Mouse (Mus musculus): ENCODE data around the gene Clptm1. TPM values are rescaled to one million over a fixed set of nuclear protein-coding genes. Genes with fewer than 3 reads are reported as not detected.
A peak's percentile ranks its signal among the peaks of the same experiment; 100 is the strongest.
"Not testable (repeated sequence)": the region's sequence is repeated elsewhere in the genome, so short reads cannot be mapped to it uniquely, and the experiment has no call there.

Clptm1 gene
- total RNA-seq, 2 experiments from 2014 or later, result 144 to 151 TPM

DNA sequence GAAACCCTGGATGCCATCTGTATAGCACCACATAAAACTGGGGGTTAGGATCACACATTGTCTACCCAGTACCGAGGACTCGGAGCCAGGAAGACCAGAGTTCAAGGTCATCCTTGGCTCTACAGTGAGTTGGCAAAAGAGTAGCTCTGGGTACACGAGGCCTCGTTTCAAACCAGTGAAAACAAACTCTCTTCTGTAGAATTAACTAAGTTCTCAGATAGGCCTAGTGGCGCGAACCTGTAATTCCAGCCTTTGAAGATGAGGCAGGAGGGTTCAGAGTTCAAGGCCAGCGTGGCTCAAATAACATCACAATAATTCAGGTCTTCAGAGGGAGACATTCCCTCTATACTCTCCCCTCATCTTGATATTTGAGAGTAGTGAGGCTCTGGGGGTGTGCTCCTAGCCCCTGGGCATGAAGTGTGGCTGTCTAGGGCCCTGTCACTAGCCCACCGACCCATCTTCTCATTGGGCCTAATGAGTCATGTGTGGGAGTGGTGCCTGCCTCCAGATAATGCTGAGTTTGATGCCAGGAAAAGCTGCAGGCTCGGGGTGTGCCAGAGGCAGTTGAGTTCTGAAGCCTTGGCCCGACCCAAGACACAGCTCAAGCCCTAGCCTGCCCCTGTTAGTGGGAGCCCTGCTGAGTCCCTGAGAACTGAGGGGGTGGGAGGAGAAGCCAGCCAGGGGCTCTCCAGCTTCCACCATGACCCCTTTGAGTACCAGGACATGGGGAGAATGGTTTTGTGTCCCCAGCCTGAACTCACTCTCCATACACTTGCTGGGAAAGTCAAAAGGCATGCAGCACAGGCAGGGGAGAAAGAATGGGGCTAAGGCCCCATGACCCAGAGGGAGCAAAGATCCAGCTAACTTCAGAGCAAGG lies 29.7 kb upstream of the Clptm1 start:
- intact Hi-C loops (cut with DNase I), result no loop called here
- no peak for DNase-seq (ENCODE audit: low spot score in 2 of 2)

DNA sequence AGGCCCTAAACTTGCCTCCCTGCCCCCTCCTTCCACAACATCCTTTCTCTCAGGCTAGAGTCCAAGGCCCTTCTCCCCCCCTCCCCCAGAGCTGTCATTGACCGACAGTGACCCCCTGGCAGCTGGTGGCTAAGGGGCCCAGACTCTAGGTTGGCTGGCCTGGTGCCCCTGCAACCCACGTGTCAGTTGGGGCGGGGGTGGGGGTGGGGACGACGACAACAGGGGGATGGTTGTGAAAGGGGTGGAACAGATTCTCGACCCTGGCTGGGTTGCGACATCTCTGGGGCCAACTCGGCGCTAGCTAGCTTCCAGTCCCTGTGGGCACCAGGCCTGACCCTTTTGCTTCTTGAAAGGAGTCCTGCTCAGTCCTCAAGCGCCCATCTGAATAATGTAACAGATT lies 28.6 kb upstream of the Clptm1 start:
- intact Hi-C loops (cut with DNase I), result no loop called here
- DNase-seq (ENCODE audit: low spot score in 2 of 2), result peak in 1 of 2 experiments; percentile 60

DNA sequence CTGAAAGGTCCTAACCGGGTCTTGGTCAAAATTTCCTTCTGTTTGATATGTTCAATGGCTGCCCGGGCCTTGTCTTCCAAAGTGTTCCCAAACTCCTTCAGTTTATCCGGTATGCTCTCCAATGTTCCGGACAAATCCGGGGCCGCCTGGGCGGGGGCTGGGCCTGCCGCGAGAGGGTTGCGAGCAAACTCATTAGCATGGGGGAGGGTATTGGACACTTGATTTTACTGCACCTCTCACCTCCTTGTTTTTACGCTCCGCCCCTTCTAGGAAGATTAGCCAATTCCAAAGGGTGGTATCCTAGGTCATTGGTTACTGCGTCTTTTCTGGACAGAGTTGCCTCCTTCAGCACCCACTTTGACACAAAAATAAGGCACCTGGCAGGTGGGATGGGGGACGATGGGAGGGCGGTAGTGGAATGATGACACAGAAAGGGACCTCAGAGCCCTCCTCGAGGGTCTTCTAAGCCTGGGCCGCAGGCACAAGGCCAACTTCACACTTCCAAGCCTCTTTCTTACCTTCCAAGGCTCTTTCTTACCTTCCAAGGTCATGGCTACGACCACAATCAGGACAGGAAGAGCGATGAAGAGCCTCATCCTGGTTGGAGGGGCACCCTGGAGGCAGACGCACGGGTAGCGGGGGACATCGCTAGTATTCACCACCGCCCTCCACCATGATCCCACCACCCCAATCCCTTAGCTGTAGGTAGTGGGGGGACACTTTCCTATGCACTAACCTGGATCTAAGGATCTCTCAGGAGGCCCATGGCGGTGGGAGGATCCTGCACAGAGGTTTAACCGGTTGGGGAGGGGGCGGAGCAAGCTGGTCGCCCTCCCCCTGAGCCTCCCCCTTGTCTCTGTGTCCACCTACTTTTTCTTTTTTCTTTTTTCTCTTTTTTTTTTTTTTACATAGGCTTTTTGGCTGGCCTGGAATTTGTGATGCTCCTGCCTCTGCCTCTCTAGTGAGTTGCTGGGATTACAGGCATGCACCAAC lies 27.3 kb upstream of the Clptm1 start, which contains the start of gene Apoc1:
Gene Apoc1 (minus strand): TSS at position 788 of the 993 bp plus-strand sequence.
- no peak for DNase-seq (ENCODE audit: low spot score in 2 of 2)
- intact Hi-C loops (cut with DNase I), result no loop called here

DNA sequence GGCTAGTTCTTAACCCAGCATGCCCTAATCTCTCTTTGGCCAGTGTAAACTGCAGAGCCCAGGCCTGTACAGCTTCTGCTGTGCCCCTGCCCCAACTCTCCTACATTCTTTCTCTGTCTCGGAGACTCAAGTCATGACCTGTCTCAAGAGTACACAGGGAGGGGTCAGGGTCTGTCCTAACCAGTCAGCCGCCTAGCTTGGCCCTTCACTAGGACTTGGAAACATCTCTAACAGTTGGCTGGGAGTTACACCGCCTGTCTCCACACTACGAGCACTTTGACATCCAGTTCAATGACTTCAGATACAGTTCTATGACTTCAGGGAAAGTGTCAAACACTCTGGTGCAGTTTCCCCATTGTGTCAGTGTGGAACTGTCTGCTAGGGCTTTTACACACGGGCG lies 26.6 kb upstream of the Clptm1 start:
- no peak for DNase-seq (ENCODE audit: low spot score in 2 of 2)
- intact Hi-C loops (cut with DNase I), result no loop called here

DNA sequence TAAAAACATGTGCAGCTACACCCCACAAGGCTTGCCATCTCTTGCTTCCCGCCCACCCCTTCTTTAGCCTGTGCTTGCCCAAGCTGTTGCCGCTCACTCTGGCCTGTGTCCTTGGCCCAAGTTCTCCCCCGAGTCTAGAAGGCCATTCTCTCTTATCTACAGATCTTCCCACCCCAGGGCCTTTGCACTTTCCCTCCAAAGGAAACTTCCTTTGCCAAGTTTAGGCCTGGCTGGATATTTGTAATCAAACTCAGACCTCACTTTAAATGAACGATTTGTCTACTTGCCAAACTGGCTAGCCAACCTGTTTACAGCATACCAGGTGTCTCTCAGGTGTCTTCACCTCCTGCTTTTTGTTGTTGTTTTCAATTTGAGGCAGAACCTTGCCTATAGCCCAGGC lies 26.0 kb upstream of the Clptm1 start:
- intact Hi-C loops (cut with DNase I), result no loop called here
- no peak for DNase-seq (ENCODE audit: low spot score in 2 of 2)

DNA sequence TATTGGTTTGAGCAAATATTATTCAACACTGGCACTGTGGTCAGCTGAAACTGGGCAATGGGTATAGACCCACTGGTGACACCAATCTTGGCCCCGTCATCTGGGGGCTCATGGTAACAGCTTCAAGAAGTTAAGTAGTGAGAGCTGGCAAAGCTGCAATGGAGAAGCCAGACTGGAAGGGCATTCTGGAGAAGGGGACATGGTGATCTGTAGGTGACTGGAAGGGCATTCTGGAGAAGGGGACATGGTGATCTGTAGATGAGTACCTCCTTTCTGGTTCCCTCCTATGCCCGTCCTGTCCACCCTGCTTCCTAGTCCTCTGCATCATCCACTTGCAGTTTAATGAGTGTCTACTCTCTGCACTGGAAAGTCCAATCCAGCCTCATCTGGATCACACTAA lies 23.8 kb upstream of the Clptm1 start:
- intact Hi-C loops (cut with DNase I), result no loop called here
- DNase-seq (ENCODE audit: low spot score in 2 of 2), result no peak

DNA sequence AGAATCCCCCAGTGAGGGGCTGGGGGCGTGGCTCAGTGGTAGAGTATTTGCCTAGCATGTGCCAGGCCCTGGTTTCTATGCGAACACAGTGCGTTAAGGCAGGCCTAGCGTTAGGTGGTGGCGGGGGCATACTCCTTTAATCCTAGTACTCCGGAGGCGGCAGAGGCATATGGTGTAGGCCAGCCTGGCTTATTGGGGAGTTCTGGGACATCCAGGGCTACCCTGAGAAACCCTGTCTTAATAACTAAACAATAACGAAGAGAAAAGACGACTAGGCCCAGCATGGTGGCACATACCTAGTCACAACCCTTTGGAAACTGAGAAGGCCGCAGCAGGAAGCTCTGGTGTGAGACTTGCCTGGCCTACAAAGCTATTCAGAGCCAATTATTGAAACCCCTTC lies 23.3 kb upstream of the Clptm1 start:
- no peak for DNase-seq (ENCODE audit: low spot score in 2 of 2)
- intact Hi-C loops (cut with DNase I), result no loop called here

DNA sequence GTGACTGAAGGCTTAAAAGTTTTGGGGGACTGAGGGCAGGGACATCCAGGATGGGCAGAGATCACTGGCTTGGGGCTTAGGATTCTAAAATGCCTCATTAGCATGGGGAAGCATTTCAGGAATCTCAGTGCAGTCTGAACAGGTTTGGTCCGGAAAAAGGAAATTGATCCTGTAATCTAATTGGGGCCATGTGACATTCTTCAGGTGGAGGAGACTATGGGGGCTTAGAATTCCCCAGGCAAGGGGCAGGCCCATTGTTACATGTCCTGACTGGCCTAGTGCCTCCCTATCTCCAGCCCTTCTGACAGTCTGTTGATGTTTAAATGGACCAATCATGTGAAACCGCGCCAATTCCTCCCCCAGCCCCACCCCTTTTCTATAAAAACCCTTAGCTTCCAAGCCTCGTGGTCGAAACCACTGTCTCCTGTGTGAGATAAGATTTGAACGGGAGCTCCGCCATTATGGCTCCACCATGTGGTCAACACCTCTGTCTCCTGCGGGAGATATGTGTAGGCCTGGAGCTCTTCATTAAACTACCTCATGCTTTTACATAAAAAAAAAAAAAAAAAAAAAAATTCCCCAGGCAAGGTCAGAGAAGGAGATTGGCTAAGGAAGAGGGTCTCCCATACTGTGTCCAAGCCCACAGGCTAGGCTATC lies 22.2 kb upstream of the Clptm1 start:
- DNase-seq (ENCODE audit: low spot score in 2 of 2); intact Hi-C loops (cut with DNase I): not testable (repeated sequence)

DNA sequence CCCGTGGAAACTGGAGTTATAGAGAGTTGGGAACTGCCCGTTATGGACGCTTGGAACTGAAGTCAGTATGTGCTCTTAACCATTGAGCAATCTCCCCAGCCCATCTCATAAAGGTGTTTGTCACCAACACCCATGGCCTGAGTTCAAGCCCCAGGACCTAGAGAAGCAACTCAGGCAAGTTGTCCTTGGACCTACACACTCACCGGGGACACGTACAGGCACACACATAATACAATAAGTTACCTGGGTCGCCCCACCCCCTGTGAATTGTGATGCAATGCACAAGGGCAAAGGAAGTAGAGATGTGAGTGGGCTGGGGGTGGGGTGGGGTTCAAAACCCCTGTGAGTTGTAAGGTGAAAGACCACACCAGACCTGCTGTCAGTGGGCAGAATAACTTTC lies 21.7 kb upstream of the Clptm1 start:
- intact Hi-C loops (cut with DNase I), result no loop called here
- no peak for DNase-seq (ENCODE audit: low spot score in 2 of 2)

DNA sequence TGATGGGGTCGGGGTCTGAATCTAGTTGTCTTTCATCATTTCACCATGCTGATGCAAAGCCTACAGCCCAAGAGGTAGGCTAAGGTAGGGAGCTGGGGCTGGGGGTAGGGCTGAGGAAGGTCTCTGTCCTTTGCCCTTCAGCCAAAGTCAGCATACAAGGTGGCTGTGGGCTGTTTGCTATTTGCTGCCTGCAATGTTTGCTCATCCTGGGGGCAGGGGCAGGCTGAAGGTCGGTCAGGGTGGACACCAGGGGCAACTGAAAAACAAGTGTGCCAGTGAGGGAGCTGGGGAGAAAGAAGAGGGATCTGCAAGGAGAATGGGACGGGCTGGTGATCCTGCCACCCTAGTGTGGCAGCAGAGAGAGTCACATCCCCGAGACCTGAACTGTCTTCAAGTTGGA lies 20.5 kb upstream of the Clptm1 start:
- DNase-seq (ENCODE audit: low spot score in 2 of 2), result no peak
- intact Hi-C loops (cut with DNase I), result no loop called here

DNA sequence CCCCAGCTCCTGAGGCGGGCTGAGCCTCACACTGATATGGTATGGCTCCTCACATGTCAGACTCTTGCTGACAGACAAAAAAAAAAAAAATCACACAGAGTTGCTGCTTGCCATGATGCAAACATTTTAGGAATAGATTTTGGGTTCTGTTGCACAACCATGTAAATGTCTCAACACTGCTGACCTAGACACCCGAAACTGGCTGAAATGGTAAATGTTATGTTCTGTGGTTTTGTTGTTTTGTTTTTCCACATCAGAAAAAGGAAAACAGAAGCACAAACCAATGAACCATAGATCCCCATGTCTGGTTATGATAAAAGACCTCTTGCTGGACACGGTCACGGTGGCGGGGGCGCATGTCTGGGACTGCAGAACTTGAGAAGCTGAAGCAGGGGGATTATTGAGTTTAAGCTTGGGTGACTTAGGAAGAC lies 19.0 kb upstream of the Clptm1 start:
- DNase-seq (ENCODE audit: low spot score in 2 of 2), result no peak
- intact Hi-C loops (cut with DNase I), result no loop called here

DNA sequence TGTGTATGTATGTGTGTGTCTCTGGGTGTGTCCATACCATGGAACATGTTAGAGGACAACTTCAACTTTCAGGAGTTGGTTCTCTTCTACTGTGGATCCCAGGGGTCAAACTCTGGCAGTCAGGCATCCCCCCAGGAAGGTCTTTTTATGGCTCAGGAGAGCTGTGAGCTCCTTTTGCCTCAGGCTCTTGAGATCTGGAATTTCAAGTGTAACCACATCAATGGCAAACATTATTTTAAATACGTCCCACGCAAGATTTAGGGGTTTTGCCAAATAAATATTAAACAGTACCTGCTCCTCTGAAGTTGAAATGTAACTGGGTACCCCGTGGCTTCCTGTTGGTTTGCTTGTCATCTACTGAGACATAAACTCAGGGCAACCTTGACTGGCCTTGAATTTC lies 18.1 kb upstream of the Clptm1 start:
- no peak for DNase-seq (ENCODE audit: low spot score in 2 of 2)
- intact Hi-C loops (cut with DNase I), result no loop called here

DNA sequence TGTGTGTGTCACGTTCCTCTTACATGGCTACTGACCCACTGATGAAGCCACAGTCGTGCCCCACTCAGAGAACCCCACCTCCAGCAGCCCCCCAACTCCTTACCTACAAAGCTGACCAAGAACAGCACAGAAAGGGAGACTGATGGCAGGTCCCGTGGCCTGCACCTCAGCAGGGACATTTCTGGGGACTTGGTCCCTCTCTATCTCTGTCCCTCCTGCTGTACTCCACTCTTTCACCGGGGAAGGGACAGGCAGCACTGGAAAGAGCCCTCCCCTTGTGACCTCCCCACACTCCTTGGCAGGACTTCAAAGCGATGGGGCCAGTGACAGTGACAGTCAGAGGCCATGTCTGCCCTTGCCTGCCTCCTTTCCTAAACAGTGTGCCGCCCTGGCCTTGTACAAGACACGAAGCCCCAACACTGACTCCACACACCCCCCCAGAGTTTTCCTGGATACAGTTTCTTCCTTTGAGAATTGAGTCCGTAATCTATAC lies 16.4 kb upstream of the Clptm1 start, which contains the start of the genes Gm44805 and Apoc4:
Gene Gm44805 (minus strand): TSS at position 222 of the 493 bp plus-strand sequence.
Gene Apoc4 (minus strand): TSS at position 278 of the 493 bp plus-strand sequence.
- intact Hi-C loops (cut with DNase I), result no loop called here
- no peak for DNase-seq (ENCODE audit: low spot score in 2 of 2)

DNA sequence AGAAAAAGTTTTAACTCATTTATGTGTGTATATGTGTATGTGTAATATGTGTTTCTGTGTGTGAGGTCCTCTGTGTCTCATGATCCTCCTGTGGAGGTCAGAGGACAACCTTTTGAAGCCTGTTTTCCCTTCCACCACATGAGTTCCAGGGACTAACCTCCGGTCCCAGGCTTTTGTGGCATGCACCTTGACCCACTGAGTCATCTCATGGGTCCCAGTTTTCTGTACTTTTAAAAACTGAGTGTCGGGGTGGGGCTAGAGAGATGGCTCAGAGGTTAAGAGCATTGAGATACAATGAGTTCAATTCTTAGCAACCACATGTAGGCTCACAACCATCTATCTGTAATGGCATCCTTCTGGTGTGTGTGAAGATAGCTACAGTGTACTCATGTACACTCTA lies 15.9 kb upstream of the Clptm1 start:
- no peak for DNase-seq (ENCODE audit: low spot score in 2 of 2)
- intact Hi-C loops (cut with DNase I), result no loop called here

DNA sequence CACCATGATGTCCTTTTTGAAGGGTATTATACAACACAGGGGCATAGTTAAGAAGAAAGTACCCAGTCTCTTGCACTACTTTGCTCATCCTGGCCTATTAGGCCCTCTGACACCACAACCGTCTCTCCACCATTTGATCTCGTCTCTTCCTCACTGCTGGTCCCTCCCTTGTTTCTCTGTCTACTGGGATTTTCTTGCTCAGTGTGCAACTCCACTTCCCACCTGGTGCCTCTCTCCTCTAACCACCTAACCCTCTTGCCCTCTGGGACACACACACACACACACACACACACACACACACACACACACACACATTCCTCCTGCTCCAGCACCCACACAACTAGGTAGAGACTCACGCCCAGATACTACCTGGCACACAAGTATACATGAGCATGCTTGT lies 14.1 kb upstream of the Clptm1 start:
- intact Hi-C loops (cut with DNase I), result no loop called here
- no peak for DNase-seq (ENCODE audit: low spot score in 2 of 2)

DNA sequence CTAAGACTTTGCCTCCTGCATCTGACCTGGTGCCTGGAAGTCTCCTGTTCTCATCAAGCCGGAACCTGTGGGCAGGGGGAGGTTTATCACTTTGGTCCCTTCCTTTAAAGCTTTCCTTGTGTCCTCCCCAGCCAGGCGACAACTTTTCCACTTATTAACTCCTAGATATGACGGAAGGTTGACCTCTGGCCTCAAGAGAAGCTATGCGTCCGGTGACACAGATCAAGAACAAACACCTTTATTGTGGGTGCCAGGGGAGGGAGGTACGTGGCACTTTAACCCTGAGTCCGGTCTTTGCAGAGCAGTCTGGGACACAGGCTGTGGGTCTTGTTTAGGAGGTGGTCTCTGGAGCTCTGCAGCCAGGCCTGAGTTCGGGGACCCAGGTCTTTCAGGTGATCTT lies 13.0 kb upstream of the Clptm1 start, which contains the start of gene Apoc2:
Gene Apoc2 (minus strand): TSS at position 70 of the 400 bp plus-strand sequence.
- DNase-seq (ENCODE audit: low spot score in 2 of 2), result no peak
- intact Hi-C loops (cut with DNase I), result no loop called here

DNA sequence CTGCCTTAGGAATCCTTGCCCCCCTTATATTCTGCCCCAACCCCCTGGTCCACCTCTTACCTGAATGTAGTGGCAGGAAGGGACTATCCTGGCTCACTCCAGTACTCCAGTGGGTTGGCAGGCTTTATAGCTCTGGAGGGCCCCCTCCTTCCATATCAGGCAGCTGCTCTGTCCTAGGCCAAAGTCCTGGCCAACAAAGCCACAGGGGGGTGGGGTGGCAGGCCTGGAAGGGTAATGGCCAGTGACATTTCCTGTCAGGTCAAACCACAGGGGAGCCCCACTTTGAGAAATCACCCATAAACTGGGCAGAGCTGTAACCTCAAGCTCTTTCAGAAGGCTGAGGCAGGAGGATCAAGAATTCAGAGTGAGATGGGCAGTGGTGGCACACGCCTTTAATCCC lies 11.8 kb upstream of the Clptm1 start:
- intact Hi-C loops (cut with DNase I), result no loop called here
- no peak for DNase-seq (ENCODE audit: low spot score in 2 of 2)

DNA sequence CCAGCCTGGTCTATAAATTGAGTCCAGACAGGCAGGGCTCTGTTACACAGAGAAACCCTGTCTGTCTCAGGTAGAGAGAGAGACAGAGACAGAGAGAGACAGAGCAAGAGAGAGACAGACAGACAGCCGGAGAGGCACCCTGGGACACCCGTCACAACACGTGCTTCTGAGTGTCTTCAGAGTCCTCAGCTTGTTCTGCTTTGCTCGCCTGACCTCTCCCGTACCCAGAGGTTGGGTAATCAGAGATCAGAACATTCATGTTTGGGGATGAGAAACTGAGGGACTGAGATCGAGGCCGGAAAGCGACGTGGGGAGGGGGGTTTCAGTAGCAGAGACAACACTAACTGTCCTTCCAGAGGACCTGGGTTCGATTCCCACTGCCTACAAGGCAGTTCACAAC lies 11.0 kb upstream of the Clptm1 start:
- intact Hi-C loops (cut with DNase I), result no loop called here
- DNase-seq (ENCODE audit: low spot score in 2 of 2), result no peak

DNA sequence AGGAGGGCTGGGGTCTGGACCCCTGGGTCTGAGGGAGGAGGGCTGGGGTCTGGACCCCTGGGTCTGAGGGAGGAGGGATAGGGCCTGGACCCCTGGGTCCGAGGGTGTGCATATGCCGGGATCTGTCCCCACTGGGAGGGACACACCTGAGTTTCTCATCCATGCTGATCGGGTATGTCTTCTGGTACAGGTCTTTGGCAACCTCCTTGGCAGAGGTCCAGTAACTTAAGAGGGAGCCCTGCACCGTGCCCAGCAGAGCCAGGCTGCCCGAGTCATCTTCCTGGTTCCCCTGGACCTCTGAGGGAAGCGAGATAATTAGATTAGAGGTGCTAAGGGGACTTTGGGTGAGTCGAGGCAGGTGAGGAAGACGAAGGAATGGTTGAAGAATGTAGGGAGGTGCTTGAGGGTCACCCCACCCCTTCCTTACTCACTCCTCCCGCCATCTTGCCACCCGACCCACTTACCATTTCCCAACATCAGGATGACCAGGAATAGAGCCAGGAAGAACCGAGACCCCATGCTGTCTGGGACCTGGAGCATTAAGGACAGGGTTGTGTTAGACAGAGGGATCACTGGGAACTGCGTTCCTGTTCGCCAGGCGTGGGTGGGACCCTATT lies 8.4 kb upstream of the Clptm1 start:
- intact Hi-C loops (cut with DNase I), result no loop called here
- no peak for DNase-seq (ENCODE audit: low spot score in 2 of 2)

Data from left cerebral cortex, postnatal 25 days (tissue).